Mouse (Mus musculus): ENCODE measurements around the gene Rab20. TPM values are rescaled to one million over a fixed set of nuclear protein-coding genes. Genes with fewer than 3 reads are reported as not detected.
"Not testable (repeated sequence)": the region's sequence is repeated elsewhere in the genome, so short reads cannot be mapped to it uniquely, and the experiment has no call there.

Gene Rab20
- 10 to 100 TPM; 12.0 to 12.8 TPM for polyA plus RNA-seq (2017; shearing (Covaris generic))

DNA sequence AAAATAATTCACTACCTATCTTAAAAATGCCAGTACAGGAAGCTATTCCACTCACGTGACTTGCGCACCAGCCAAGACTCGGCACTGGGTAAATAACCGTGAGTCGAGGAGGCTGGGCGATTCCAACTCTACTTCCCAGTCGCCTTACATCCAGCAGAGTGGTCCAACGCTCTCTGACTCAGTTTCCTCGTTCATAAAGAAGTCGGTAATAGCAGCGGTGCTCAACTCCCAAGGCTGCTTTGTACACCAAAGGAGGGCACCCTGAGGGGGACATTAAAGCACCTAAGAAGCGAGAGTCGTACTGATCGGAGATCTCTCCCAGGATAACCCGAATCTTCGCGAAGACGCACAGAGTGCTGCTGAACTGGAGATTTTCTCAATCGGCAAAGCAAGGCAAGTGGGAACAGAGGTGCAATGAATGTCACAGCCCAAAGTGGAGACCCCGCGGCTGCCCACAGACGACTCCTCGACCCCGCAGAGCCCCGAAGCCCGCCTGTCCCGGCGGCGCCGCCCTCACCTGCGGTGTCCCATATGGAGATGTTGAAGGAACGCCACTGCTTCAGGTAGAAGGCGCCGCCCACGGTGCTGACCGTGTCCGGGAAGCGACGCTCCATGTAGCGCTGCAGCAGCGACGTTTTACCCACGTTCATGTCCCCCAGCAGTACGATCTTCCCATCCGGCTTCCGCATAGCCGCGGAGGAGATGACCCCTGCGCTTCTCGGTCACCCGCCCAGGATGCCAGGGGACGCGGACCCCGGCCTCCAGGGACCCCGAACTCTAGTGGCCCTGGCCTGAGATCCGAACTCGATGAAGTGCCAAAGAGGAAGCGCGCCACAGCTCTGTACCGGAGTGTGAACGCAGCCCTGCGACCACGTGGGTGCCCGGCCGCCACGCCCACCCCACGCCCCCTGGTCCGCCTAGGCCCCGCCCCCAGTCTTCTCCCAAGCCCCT is at the start of gene Rab20:
Gene Rab20 (minus strand): TSS at position 900 of the 951 bp plus-strand sequence.
- ATAC-seq: peak; percentile 77

DNA sequence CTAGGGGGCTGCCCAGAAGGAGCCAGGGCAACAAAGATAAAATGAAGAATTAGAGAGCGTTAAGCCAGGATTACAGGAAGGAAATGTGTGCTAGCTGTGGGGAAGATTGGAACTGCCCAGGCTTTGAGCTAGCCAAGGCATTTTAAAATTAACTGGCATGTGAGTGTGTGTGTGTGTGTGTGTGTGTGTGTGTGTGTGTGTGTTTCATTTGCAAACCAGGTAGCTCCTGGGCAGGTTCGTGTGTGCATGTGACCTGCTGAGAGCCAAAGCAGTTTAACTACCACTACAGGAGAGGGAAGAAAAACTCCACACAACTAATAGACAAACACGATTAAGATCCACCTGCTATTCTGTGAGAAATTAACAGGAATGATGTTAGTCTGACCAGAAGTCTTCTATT is 44.8 kb upstream of the Rab20 start:
- ATAC-seq: no peak

DNA sequence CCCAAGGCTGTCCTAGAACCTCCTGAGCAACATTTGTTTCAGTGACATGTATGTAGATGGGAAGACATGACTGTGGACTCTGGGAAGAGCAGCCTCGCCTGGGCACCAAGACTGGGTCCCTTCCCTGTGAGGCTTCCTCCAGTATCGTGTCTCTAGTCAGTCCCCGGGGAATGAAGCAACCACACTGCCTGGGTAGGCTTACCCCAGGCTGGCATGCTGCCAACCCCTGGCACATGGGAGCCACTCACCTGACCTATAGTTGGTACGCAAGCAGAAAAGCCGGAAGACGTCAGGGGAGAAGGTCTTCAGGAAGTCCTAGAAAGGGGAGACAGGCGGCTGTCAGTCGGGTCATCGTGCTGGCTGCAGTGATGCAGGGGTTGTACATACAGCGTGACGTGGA is 40.2 kb upstream of the Rab20 start:
- no peak for ATAC-seq

DNA sequence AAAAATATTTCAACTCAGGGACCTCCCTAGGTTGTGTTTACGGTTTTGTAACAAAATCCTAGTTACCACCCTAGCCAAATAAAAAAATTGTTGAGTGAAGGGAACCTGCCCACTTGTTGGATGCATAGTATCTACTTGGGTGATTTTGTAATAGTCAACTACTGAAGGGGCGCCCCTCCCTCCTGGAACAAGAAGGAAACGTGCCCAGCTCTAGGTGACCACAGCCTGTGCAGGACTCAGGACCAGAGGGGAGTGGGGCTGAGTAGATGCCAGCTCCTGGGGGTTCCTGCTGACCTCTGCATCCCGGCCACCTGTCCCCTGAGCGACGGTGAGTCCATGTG is 39.5 kb upstream of the Rab20 start:
- ATAC-seq: no peak

DNA sequence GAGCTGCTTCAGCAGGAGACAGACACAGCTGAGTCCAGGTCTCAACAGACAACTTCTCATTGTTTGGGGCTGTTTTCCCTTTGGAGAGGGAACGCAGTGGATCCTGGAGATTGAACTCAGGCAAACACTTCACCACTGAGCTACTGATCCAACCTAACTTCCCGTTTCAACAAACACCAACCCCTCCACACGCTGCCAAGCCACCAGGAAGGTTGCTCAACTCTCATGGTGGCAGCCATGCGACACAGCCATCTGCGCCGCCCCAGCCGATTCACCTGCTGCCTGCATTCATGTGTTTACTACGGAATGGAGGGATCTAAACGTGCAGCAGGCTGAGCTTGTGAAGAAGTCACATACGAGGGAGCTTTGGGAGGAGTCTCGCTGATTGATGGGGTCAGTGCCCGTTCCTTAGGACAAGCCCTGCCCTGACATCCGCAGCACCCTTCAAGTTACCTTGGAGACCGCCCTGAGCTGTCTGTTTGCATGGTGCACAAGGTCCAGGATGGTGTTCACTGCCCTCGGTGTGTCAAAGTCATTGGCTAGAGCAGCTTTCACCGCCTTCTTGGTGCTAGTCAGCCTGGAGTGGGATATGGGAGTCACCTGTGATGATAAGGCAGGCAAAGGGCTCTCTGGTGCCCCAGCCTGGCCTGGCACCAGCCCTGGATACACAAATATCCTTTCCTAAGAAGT is 39.0 kb upstream of the Rab20 start:
- ATAC-seq: no peak

DNA sequence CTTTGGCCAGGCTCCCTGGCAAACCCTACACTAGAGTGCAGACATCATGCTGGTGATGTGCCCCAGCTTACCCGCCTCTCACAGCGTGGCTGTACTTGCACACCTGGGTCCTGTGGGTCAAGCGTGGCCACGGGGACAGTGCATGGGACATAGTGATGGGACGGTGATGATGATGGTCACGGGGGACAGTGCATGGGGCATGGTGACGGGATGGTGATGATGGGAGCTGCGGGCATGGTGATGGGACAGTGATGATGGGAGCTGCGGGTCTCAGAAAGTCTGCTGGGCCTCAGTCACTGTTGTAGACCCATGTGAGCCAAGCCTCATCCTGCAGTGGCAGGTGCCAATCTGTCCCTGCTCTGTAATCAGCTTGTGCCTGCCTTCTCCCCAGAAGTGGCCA is 37.8 kb upstream of the Rab20 start:
- ATAC-seq: no peak

DNA sequence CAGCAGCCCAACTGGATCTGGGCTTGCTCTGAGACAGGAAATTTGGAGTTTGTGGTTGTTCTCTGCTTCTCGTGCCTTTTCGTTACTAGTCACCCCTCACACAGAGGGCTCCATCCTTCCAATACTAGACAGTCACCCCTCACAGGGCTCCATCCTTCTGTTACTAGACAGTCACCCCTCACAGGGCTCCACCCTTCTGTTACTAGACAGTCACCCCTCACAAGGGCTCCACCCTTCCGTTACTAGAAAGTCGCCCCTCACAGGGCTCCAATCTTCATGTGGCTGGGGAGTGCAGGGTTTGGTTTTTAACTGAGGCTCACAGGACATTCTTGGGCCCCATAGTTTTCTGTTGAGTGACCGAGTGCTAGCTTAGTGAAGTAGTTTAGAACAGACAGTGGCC is 34.7 kb upstream of the Rab20 start:
- ATAC-seq: no peak

DNA sequence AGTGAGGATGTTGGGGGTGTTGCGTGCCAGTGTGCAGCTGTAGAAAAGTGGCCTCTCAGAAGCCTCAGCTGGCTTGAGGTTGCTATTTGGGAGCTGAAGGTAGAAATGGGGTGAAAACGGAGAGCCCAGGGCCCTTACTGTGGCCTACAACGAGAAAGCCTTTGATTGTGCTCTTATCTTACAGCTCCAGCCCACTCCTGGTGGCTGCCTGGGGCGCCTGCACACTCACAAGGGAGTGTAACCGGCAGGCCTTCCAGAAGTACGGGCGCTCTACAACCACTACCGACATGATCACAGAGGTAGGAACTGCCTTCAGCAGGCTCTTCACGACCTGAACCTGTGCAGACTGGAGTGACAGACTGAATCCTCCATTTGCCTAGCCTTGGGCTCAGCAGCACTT is 34.2 kb upstream of the Rab20 start:
- ATAC-seq: no peak

DNA sequence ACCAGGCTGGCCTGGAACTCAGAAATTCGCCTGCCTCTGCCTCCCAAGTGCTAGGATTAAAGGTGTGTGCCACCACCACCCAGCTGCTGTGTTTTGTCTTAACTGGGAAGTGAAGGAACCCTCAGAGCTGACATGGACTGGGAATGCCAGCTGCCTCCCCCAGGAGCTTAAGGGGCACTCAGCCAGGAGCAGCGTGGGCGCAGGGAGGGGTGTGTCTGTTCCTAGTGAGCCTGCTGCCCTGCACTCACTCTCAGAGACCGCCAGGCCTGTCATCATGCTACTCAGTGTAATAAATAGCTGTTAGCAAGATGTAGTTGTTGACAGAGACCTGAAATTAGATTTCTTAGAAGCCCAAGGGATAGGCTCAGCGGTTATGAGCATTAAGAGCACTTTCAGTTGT is 32.5 kb upstream of the Rab20 start:
- no peak for ATAC-seq

DNA sequence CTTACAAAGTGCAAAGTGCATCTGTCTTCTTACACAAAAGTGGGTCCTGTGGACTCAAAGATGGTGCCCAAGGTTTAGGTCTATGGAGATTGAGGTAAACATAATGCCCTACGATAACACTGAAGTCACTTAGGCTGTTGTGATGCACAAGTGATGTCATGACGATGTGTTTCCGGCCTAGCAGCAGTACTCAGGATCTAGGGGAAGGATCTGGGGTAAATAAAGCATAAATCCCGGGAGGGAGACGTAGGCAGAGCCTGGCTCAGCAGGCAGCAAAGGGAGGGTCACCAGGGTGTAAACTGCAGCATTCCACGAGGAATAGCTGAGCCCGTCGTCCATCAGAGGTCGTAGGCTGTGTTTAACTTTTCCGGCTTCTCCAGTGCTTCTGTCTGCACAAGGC is 30.4 kb upstream of the Rab20 start:
- no peak for ATAC-seq

DNA sequence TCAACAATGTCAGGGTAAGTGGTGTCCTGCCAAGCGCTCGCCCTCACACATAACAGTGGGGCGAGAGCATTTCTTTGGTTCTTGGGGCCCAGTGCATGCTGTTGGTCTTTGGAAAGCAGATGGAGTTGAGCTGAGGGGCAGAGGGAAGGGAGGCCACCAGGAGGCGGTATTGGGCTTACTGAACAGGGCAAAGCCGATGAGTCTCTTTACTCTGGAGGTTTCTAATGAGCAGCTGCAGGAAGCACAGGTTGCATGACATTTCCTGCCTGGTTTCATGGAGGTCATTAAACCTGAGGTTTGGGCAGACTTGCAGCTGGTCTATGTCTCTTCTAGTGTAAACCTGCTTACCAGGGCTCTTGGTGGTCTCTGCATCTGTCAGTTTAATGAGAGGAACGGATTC is 28.3 kb upstream of the Rab20 start:
- peak; percentile 86 for ATAC-seq

DNA sequence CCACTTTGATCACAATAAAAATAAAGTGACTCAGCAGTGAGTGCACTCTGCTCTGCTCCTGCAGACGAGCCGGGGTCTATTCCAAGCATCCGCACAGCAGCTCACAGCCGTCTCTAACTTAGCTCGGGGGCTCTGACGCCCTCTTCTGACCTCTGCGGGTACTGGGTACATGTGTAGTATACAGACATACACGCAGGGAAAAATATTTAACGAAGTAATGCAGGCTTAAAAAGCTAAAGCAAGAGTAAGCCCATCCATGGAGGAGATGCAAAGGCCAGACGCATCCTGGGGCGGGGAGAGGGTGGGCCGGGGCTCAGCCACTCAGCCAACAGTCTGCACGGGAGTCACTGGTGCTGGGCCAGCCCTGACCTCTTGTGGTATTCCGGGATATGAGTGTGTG is 27.6 kb upstream of the Rab20 start:
- no peak for ATAC-seq

DNA sequence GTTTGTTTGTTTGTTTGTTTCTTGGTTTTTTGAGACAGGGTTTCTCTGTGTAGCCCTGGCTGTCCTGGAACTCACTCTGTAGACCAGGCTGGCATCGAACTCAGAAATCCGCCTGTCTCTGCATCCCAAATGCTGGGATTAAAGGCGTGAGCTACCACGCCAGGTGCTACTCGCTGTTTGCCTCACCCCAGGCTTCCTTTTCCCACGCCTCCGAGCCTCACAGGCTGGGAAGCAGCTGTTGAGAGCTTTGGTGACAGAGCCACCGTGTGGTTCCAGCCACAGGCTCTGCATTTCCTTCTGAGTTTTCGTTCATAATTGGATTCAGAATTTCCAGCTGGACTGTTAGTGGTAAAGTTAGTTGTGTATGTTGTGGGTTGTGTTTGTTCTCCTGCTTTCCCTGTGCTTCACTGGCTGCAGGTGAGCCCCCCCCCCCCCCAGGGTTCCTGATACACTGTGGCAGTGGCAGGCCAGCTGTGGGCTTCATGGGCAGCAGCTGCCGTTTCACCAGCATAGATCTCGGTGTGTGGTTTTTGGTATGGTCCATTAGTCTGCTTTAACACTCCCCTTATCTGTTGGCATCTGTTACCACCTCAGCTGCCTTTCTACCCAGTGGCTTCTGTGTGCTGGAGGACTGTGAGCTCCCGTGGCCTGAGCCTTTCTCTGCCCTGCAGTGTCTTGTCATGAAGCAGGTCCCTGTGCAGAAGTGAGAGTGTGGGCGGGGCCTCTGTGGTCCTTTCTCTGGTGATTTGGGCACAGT is 25.1 kb upstream of the Rab20 start:
- ATAC-seq: no peak

DNA sequence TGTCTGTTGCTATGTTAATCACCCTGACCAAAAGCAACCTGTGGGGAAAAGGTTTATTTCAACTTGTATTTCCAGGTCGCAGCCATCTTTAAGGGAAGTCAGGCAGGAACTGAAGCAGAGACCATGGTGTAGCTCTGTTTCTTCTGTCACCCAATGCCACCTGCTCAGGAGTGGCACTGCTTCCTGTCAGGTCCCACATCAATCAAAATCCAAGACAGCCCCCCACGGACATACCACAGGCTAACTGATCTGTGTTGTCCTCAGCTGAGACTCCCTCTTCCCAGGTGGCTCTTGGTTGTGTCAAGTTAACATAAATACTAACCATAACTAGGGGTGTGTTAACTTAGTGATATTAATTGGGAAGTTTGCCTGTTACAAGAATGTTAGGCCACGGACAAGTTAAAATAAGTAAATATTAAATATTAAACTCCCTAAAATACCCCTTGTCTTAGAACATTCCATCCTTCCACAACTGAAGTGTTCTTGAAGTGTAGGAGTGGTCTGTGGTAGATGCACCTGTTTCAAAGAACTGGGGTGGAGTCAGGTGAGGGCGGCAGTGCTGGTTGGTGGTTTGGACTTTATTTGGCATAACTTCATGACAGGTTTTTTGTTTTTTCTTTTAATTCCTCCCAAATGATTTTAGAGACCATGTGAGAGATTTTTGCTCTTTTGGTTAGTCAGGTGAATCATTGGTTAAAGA is 20.4 kb upstream of the Rab20 start:
- no peak for ATAC-seq

DNA sequence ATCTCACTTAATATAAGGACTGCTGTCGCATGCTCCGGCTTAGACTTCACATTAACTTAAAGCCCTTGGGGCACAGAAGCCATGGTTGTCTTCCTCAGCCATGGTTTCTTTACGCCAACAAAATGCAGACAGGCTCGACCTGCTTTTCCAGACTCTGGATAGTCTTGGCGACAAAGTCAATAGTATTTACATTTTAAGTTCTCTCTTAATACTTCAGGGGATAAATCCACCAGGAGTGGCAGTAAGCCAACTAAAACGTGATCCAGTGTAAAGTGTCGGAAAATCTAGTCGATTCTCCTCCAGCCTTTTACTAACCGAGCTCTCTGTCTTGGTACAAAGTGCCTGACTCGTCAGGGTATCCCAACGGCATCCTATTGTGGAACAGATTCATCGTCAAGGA is 19.8 kb upstream of the Rab20 start:
- ATAC-seq: no peak

DNA sequence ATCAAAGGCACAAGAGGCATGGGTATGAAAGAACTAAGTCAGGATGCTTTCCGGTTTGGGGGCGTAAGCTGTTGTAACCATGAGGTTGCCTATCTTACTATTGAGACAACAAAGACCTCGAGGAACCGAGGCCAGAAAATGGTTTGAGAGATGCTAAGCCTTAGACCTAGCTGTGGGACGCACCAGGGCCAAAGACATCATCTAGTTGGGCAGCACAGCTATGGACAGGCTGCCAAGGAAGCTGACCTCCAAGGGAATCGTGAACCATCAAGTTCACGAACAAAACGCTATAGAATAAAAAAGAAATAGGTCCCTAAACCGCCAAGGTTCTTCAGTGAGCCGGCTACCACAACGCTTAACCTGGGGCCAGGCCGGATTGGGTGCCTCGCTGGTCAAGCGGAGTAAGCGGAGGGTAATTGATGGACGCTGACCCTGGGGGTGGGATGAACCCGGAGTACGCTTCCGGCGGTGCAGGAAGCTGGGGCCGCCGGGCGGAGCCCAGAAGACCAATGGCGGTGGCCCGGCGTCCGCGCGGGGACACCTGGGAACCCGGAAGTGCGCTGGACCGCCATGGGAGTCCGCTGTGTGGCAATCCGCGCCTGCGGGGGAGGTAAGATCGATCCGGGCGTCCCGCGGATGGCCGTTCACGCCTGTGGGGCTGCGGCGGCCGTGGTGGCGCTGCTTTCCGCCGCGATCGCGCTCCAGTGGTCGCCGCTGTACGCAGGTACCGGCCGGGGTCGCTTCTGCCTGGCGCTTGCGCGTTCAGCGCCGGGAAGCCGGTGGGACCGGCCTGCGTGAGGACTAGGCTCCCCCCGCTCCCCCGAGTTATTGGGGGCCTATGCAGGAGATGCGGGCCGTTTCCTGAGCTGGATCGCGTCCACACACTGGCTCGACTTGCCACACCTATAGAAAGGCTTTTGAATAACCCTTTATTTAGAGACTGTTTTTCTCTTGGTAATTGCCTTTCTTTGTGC is 18.8 kb upstream of the Rab20 start, which contains the start of gene Naxd:
Gene Naxd (plus strand): TSS at position 490 of the 974 bp plus-strand sequence.
- ATAC-seq: peak; percentile 98

DNA sequence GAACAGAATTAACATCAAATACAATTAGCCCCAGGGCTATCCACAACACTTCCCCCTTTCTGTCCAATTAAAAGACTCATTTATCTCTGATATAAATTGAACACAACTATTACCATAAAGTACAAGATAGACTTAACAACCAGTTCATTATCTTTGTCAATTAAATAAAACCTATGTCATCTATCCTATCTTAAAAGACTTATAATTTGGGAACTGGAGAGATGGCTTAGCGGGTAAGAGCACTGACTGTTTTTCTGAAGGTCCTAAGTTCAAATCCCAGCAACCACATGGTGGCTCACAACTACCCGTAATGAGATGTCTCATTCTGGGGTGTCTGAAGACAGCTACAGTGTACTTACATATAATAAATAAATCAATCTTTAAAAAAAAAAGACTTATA is 13.8 kb upstream of the Rab20 start:
- ATAC-seq: not testable (repeated sequence)

DNA sequence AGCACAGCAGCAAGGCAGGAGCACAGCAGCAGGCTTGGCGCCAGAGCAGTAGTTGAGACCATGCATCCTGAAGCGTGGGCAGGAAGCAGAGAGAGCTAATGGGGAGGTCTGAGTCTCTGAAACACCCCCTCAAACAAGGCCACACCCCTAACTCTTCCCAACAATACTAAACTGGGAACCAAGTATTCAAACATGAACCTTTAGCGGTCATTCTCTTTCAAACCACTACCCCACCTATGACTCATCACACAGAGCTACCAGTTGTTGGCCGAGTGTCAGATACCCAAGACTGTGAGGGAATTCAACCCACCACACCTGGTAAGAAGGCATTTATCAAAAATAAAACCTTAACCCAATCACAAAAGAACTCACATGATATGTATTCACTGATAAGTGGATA is 8.7 kb upstream of the Rab20 start:
- ATAC-seq: no peak

DNA sequence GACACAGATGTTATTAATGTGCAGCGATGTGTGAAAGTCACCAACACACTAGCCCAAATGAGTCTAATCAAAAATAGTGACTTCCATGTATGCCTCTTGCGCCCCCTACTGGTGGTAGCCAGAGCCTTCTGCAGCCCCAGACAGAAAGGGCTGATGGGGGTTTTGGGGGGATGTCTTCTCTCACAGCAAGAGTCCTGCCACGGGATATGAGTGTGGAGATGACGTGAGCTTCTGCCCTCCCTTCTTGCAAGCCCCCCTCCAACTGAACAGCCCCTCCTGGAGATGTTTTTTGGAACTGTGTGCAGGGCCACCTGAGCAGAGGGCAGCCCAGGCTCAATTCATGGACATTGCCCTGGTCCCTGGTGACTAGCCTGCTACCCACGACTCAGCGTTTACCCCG is 7.6 kb upstream of the Rab20 start:
- ATAC-seq: peak; percentile 80

DNA sequence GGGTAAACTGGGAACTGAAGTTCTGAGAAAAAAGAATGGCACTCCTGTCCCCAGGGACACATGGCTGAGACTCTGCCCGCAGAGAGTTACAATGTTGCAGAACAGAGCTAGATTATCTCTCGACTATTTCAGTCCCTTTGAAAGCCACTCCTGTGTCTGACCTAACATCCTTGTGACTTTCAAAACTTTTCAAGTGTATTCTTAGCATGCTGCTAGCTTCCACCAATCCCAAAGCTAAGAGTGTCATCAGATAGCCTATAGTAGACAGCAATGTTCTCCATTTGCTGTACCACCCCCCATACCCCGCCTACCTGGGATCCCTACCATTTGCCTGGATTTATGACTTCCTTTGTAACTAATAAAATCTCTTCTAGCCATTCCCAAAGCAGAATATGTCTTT is 4.0 kb upstream of the Rab20 start:
- no peak for ATAC-seq

DNA sequence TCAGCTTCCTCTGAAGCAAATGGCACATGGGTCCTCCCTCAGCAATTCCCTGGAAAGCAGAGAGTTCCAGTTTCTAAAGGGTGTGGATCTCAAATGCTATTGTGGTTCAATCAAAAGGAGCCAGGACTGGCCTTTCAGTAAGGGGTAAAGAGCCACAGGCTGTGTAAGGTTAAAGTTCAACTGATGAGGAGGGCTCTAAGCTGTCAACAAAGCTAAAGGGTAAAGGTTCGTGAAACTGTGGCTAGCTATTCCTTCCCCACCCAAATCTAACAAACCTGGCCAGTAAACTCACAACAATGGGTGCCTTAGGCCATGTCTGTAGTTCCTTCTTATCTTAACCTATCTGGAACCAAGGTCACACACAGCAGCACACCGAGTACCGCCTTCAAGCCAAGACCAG is 3.4 kb upstream of the Rab20 start:
- ATAC-seq: no peak

All from CD4-positive, CD25-positive, alpha-beta regulatory T cell, adult 4 months (primary cell).